Mouse (Mus musculus): ENCODE measurements around the gene Ephb1. TPM values are rescaled to one million over a fixed set of nuclear protein-coding genes. Genes with fewer than 3 reads are reported as not detected.

The Ephb1 gene
- polyA plus RNA-seq, 1 experiment, result 48.1 TPM

GRCm38 (mm10) chr9:102192724-102193685, 161.5 kb downstream of the Ephb1 start:
- WGBS, result 81% methylated on average over 13 of the region's 13 CpGs
- Histone ChIP-seq H3K27me3 (ENCODE audit: control insufficient read depth, insufficient read depth, low read length) (no peaks in the 10 kb centered on the region), H3K27ac (ENCODE audit: insufficient read depth, low read length) (no peak overlapping the region)

GRCm38 (mm10) chr9:102190058-102190457, 164.4 kb downstream of the Ephb1 start:
- H3K4me1 ChIP-seq (ENCODE audit: control insufficient read depth, insufficient read depth, low read length), result peaks cover 18% of the 10 kb centered on the region
- no peak overlapping the region for H3K27ac ChIP-seq (ENCODE audit: insufficient read depth, low read length)
- 24% methylated on average over 9 of the region's 9 CpGs for WGBS
- no peak overlapping the region for H3K4me3 ChIP-seq (replicated peaks; ENCODE audit: insufficient read depth, low read depth, low read length)
- TF ChIP-seq CTCF (IDR thresholded peaks at IDR 0.05; ENCODE audit: borderline replicate concordance, insufficient read depth, low read depth, low read length) (no peak), POLR2A (IDR thresholded peaks at IDR 0.05; ENCODE audit: borderline replicate concordance, insufficient read depth, low read length) (no peak)
- H3K27me3 ChIP-seq (ENCODE audit: control insufficient read depth, insufficient read depth, low read length), result no peaks in the 10 kb centered on the region
- peak; percentile 39 to 49 for DNase-seq

More at GRCm38 (mm10) chr9:102192724-102193685, 161.5 kb downstream of the Ephb1 start:
- no peak overlapping the region for H3K4me3 ChIP-seq (replicated peaks; ENCODE audit: insufficient read depth, low read depth, low read length)
- DNase-seq, result no peak
- TF ChIP-seq CTCF (IDR thresholded peaks at IDR 0.05; ENCODE audit: borderline replicate concordance, insufficient read depth, low read depth, low read length), result no peak
- no peak for TF ChIP-seq POLR2A (IDR thresholded peaks at IDR 0.05; ENCODE audit: borderline replicate concordance, insufficient read depth, low read length)
- H3K4me1 ChIP-seq (ENCODE audit: control insufficient read depth, insufficient read depth, low read length), result peaks cover 15% of the 10 kb centered on the region

GRCm38 (mm10) chr9:102189406-102189805, 165.1 kb downstream of the Ephb1 start:
- peaks cover 22% of the 10 kb centered on the region for H3K4me1 ChIP-seq (ENCODE audit: control insufficient read depth, insufficient read depth, low read length)
- peak overlapping the region; percentile 64; the same call in 1 of the 2 replicates for H3K27ac ChIP-seq (ENCODE audit: insufficient read depth, low read length)
- WGBS, result 3% methylated on average over 11 of the region's 11 CpGs
- no peak for TF ChIP-seq POLR2A (IDR thresholded peaks at IDR 0.05; ENCODE audit: borderline replicate concordance, insufficient read depth, low read length)
- no peak for TF ChIP-seq CTCF (IDR thresholded peaks at IDR 0.05; ENCODE audit: borderline replicate concordance, insufficient read depth, low read depth, low read length)
- H3K4me3 ChIP-seq (replicated peaks; ENCODE audit: insufficient read depth, low read depth, low read length), result no peak overlapping the region
- peak; percentile 91 to 93 for DNase-seq
- no peaks in the 10 kb centered on the region for H3K27me3 ChIP-seq (ENCODE audit: control insufficient read depth, insufficient read depth, low read length)

DNA sequence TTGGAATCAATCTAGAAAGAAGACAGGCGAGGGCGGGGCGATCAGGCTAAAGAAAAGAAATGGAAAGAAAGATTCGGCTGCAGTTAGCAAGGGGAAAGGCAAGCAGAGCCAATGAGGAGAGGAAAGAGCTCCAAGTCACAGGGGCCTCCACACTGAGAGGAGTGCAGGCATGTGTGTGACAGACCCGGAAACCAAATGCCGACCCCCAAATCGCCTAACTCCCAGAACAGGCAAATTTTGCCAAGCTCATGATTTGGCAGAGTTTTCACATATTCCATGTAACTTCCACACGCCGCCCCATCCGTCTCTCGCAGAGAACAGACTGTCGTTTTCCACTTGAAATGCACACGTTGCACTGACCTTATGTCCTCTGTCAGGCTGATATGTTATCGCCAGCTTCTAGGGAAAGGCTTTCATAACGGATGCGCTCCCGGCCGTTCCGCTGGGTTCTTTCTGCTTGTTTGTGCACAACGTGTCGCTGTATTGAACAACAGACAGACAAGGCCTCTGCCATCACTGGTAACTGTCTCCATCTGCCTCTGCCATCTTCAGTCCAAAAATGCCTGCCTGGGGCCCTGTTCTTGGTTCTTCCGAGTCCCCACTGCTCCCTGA, 170.7 kb downstream of the Ephb1 start:
- 28% methylated on average over 22 of the region's 22 CpGs for WGBS
- Histone ChIP-seq H3K27me3 (ENCODE audit: control insufficient read depth, insufficient read depth, low read length) (no peaks in the 10 kb centered on the region), H3K4me1 (ENCODE audit: control insufficient read depth, insufficient read depth, low read length) (peaks cover 22% of the 10 kb centered on the region), H3K4me3 (replicated peaks; ENCODE audit: insufficient read depth, low read depth, low read length) (no peak overlapping the region), H3K27ac (ENCODE audit: insufficient read depth, low read length) (peak overlapping the region; percentile 23; the same call in 1 of the 2 replicates)
- no peak for TF ChIP-seq CTCF (IDR thresholded peaks at IDR 0.05; ENCODE audit: borderline replicate concordance, insufficient read depth, low read depth, low read length)
- TF ChIP-seq POLR2A (IDR thresholded peaks at IDR 0.05; ENCODE audit: borderline replicate concordance, insufficient read depth, low read length), result no peak
- DNase-seq, result peak; percentile 51 to 58

DNA sequence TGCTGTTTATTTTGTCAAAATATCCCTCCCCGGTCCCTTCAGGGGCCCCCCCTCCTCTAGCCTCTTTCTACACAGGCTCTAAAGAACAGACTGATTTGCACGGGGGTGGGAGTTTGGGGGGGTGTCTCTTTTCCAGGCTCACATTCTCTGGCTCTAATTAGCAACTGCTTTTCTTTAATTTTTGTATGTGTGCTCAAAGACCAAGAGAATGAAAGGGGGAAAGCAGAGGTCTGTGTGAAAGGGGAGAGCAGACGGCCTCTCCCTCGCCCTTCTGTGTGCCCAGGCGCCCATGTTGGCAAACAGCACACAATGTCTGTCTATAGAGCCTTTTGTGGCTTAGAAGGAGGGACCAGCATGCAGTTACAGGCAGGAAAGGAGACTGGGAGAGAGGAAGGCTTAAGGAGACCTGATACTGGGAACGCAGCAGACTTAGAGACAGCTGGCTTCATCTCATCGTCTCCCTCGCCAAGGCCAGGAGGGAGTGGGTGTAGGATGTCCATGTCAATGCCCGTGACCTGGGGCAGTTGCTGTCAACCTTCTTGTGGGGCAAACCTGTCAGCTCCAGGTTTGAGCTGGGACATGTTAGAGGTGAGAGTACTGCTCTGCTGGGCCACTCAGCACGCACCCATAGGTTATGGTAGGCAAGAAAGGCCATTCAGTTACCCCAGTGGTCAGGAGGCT, 172.5 kb downstream of the Ephb1 start:
- WGBS, result 66% methylated on average over 10 of the region's 10 CpGs
- no peak overlapping the region for H3K27ac ChIP-seq (ENCODE audit: insufficient read depth, low read length)
- H3K27me3 ChIP-seq (ENCODE audit: control insufficient read depth, insufficient read depth, low read length), result no peaks in the 10 kb centered on the region
- DNase-seq, result no peak
- TF ChIP-seq POLR2A (IDR thresholded peaks at IDR 0.05; ENCODE audit: borderline replicate concordance, insufficient read depth, low read length) (no peak), CTCF (IDR thresholded peaks at IDR 0.05; ENCODE audit: borderline replicate concordance, insufficient read depth, low read depth, low read length) (no peak)
- peaks cover 28% of the 10 kb centered on the region for H3K4me1 ChIP-seq (ENCODE audit: control insufficient read depth, insufficient read depth, low read length)
- H3K4me3 ChIP-seq (replicated peaks; ENCODE audit: insufficient read depth, low read depth, low read length), result no peak overlapping the region

DNA sequence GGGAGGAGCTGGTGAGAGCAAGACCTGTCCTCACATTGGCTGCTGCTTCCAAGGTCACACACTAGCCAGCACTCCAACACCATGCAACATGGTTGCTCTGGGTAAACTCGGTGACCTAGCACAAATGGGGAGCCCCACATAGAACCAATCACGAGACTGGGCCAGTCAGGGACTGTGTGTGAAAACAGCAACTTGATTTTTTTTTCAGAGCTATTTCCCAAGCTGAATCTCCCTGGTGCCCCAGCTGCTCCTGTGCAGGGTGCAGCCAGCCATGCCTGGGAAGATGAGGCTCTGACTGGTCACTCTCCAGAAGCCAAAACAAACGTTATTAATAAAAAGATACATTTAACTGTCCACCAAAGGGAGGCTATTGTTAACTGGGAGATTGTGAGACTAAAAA, 173.2 kb downstream of the Ephb1 start:
- WGBS, result 54% methylated on average over 3 of the region's 3 CpGs
- no peak for DNase-seq
- peaks cover 28% of the 10 kb centered on the region for H3K4me1 ChIP-seq (ENCODE audit: control insufficient read depth, insufficient read depth, low read length)
- H3K4me3 ChIP-seq (replicated peaks; ENCODE audit: insufficient read depth, low read depth, low read length), result no peak overlapping the region
- no peak for TF ChIP-seq CTCF (IDR thresholded peaks at IDR 0.05; ENCODE audit: borderline replicate concordance, insufficient read depth, low read depth, low read length)
- TF ChIP-seq POLR2A (IDR thresholded peaks at IDR 0.05; ENCODE audit: borderline replicate concordance, insufficient read depth, low read length), result no peak
- H3K27me3 ChIP-seq (ENCODE audit: control insufficient read depth, insufficient read depth, low read length), result no peaks in the 10 kb centered on the region
- no peak overlapping the region for H3K27ac ChIP-seq (ENCODE audit: insufficient read depth, low read length)

DNA sequence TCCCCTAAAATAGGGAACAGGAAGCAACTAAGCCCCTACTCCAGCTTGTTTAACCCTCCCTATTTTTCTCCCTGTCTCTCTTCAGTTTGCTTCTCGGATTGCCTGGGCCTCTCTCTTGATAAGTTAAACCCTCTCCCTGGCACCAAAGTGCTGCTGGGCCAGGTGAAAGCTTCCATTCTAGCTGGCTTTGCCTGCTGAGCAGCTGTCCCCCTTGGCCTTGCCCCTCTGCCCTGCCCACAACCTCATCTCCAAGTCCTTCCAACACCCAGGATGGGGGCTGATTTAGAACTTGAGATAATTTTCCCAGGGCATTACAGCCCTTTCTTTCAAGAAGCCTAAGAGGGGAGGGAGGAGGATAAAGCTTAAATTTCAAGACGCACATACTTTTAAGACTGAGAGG, 174.0 kb downstream of the Ephb1 start:
- no peak for DNase-seq
- Histone ChIP-seq H3K27ac (ENCODE audit: insufficient read depth, low read length) (no peak overlapping the region), H3K27me3 (ENCODE audit: control insufficient read depth, insufficient read depth, low read length) (no peaks in the 10 kb centered on the region), H3K4me3 (replicated peaks; ENCODE audit: insufficient read depth, low read depth, low read length) (no peak overlapping the region), H3K4me1 (ENCODE audit: control insufficient read depth, insufficient read depth, low read length) (peaks cover 28% of the 10 kb centered on the region)
- no peak for TF ChIP-seq POLR2A (IDR thresholded peaks at IDR 0.05; ENCODE audit: borderline replicate concordance, insufficient read depth, low read length)
- no peak for TF ChIP-seq CTCF (IDR thresholded peaks at IDR 0.05; ENCODE audit: borderline replicate concordance, insufficient read depth, low read depth, low read length)
- 86% methylated on average over 2 of the region's 2 CpGs for WGBS

Measured in cerebellum, adult 2 months (tissue).